Mouse (Mus musculus) hindbrain, embryonic 11.5 days (tissue): ENCODE data around the gene Schip1. TPM values are rescaled to one million over a fixed set of nuclear protein-coding genes. Genes with fewer than 3 reads are reported as not detected.

Experiments
- ATAC-seq: fragments of 200-750 bp; cut with Nextera tagmentation; 2 replicates; pipeline ENCODE4 v1.8.0; 2017; ENCODE audit warnings: mild to moderate bottlenecking, moderate TSS enrichment, moderate library complexity; ENCODE audit not compliant: low FRiP score
- DNase-seq: peaks from one replicate; pipeline ENCODE4 v3.0.0-alpha.2; 2015; ENCODE audit warnings: low spot score
- H3K27ac ChIP-seq: fragments of 300-500 bp; sonication (generic); 2 replicates; pipeline ENCODE4 v1.5.1; 2014; ENCODE audit warnings: mild to moderate bottlenecking, low read depth, low read length
- H3K27me3 ChIP-seq: fragments of 300-500 bp; sonication (generic); 2 replicates; pipeline ENCODE4 v1.6.1; 2014; ENCODE audit warnings: mild to moderate bottlenecking, low read length, moderate library complexity, mixed read lengths; ENCODE audit not compliant: control insufficient read depth, insufficient read depth
- H3K36me3 ChIP-seq: fragments of 300-500 bp; sonication (generic); 2 replicates; pipeline ENCODE4 v1.6.1; 2014; ENCODE audit warnings: mild to moderate bottlenecking, low read length, moderate library complexity, mixed read lengths; ENCODE audit not compliant: control insufficient read depth, insufficient read depth
- H3K4me1 ChIP-seq: fragments of 300-500 bp; sonication (generic); replicated peaks from 2 replicates; pipeline ENCODE4 v1.6.1; 2014; ENCODE audit warnings: low read length, mixed read lengths; ENCODE audit not compliant: control insufficient read depth, insufficient read depth
- H3K4me2 ChIP-seq: fragments of 300-500 bp; sonication (generic); replicated peaks from 2 replicates; pipeline ENCODE4 v1.6.1; 2014; ENCODE audit warnings: mild to moderate bottlenecking, low read depth, low read length
- H3K4me3 ChIP-seq: fragments of 300-500 bp; sonication (generic); 2 replicates; pipeline ENCODE4 v1.5.1; 2014; ENCODE audit warnings: low read depth, low read length
- H3K9ac ChIP-seq: fragments of 300-500 bp; sonication (generic); 2 replicates; pipeline ENCODE4 v1.6.1; 2014; ENCODE audit warnings: low read depth, low read length
- H3K9me3 ChIP-seq: fragments of 300-500 bp; sonication (generic); 2 replicates; pipeline ENCODE4 v1.6.1; 2016; ENCODE audit warnings: low read length; ENCODE audit not compliant: control insufficient read depth
- WGBS: fragments of 180-500 bp; shearing (Covaris S2); extraction: QIAGEN DNeasy Blood & Tissue Kit; methylation state at CpG from one replicate; pipeline ENCODE4 v1.1.7; 2014; 5-methylcytosine and 5-hydroxymethylcytosine counted together
- polyA plus RNA-seq: library from polyadenylated mRNA; unstranded; fragments of >200 nt; fragmentation: Nextera tagmentation; extraction: Ambion mirVana; gene quantifications from 2 replicates; pipeline ENCODE4 v1.2.1, GENCODE M21; 2014

The Schip1 gene
- 113 and 115 TPM in 2 replicates for polyA plus RNA-seq

DNA sequence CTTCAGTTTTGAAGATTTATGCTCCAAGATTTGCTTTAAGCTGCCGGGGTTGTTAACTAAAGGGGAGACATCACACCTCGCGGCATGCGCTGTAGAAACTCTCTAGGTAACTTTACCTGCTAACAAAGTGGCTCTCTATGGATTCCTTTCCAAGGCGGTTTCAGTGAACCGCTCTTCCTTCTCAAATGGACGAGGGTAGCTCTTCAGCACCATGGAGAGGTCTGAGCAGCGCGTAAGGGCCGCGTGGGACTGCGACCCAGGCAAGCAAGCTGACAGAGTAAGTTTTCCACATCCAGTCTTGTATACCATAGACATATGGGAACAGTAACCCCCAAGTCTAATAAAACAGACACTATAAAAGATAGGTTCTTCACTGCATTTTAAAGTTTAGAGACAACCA is at the start of gene Schip1:
Gene Schip1 (plus strand): TSS at position 72 of the 400 bp plus-strand sequence.
- Histone ChIP-seq H3K4me1 (no peaks in the 10 kb centered on the region), H3K4me2 (no peak within 1 kb of the TSS), H3K4me3 (no peak within 1 kb of the TSS), H3K9ac (no peak within 1 kb of the TSS), H3K36me3 (no peaks in the 10 kb centered on the region), H3K27ac (no peak within 1 kb of the TSS), H3K27me3 (no peaks in the 10 kb centered on the region), H3K9me3 (no peaks in the 10 kb centered on the region)
- peak; percentile 58 for DNase-seq
- WGBS: 36% methylated on average over 12 of the region's 12 CpGs
- no peak for ATAC-seq

DNA sequence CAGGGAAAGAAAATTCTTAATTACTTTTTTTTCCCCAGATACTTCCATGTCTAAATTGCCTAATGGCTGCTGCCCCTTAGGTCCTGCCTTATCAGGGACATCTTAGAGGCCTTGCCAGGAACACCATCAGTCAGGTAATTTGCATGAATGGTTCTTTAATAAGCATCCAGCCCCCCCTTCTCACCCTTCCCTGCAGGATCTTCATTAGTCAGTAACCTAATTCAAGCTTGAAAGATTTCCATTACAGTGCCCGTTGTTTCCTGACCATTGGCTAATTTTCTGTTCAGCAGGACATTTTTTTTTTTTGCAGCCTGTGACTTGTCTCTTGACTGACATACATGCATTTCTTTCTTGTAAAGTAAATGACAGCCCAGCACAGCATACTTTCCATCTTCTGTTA is 48.8 kb upstream of the Schip1 start:
- H3K4me1 ChIP-seq: no peaks in the 10 kb centered on the region
- no peak for DNase-seq

DNA sequence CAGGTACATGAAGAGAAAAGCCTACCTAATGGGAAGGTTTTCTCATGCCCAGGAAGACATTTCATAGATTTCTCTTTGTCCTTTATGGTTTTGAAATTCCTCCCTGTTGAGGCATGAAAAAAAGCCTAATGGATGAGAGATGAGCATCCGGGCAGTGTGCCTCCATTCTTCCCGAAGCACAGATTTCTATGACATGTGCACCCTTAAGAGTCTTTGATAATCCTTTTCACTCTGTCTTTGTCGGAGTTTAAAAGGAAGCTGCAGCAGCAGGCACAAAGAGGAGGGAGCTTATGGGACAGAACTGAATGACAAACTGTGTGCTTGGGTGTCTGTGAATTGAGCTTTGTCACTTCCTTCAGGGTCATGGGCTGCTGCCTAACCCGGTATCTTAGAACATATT is 45.2 kb upstream of the Schip1 start:
- no peaks in the 10 kb centered on the region for H3K9me3 ChIP-seq
- no peak for DNase-seq
- H3K4me3 ChIP-seq: no peak overlapping the region
- H3K27ac ChIP-seq: no peak overlapping the region
- H3K27me3 ChIP-seq: no peaks in the 10 kb centered on the region
- no peak overlapping the region for H3K9ac ChIP-seq
- H3K36me3 ChIP-seq: no peaks in the 10 kb centered on the region
- no peak for ATAC-seq
- H3K4me1 ChIP-seq: no peaks in the 10 kb centered on the region
- H3K4me2 ChIP-seq: no peak overlapping the region
- 46% methylated on average over 4 of the region's 4 CpGs for WGBS

More for the DNA sequence above, 48.8 kb upstream of the Schip1 start:
- Histone ChIP-seq H3K36me3 (no peaks in the 10 kb centered on the region), H3K27me3 (no peaks in the 10 kb centered on the region), H3K9me3 (no peaks in the 10 kb centered on the region), H3K27ac (no peak overlapping the region), H3K4me3 (no peak overlapping the region), H3K9ac (no peak overlapping the region), H3K4me2 (no peak overlapping the region)
- WGBS: 32% methylated on average over 1 of the region's 1 CpGs
- no peak for ATAC-seq

DNA sequence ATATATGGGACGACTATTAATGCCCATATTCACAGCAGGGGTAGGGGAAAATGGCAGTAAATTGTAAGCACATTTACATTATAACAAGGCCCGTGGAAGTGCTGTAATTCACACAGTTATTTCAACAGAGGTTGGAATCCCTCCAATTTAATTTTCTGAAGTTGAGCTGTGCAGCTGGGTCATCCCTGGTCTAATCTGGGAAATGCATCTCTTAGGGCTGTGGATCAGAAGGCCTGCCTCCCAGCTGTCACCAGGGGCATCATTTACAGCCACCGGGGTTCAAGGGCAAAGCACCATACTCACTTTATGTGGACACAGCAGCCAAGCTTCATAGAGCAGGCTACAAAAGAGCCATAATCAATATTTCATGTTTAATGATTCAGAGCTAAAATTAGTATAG is 28.5 kb upstream of the Schip1 start:
- WGBS: 51% methylated on average over 3 of the region's 3 CpGs
- no peaks in the 10 kb centered on the region for H3K9me3 ChIP-seq
- H3K9ac ChIP-seq: no peak overlapping the region
- DNase-seq: no peak
- H3K36me3 ChIP-seq: no peaks in the 10 kb centered on the region
- peak; percentile 63 for ATAC-seq
- no peaks in the 10 kb centered on the region for H3K27me3 ChIP-seq
- H3K27ac ChIP-seq: no peak overlapping the region
- no peak overlapping the region for H3K4me2 ChIP-seq
- H3K4me1 ChIP-seq: no peaks in the 10 kb centered on the region
- no peak overlapping the region for H3K4me3 ChIP-seq

DNA sequence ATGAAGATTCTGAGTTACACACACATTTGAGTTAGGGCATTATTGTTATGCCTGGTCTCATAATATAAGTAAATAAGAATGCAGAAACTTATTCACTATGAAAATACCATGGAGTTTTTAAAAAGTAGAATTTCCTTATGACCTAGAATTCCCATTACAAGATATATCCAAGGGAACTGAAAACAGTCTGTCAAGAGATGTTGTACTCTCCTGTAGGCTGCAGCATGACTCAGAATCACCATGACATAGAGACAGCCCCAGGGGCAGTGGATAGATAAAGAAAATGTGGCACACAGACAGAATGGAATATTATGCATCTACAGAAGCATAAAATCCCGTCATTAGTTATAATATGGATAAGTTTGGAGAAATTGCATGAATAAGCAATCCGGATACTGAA is 21.7 kb upstream of the Schip1 start:
- Histone ChIP-seq H3K4me1 (no peaks in the 10 kb centered on the region), H3K27me3 (no peaks in the 10 kb centered on the region), H3K27ac (no peak overlapping the region), H3K36me3 (no peaks in the 10 kb centered on the region), H3K4me3 (no peak overlapping the region), H3K9ac (no peak overlapping the region), H3K4me2 (no peak overlapping the region), H3K9me3 (no peaks in the 10 kb centered on the region)
- DNase-seq: no peak
- ATAC-seq: no peak
- WGBS: 91% methylated on average over 2 of the region's 2 CpGs

DNA sequence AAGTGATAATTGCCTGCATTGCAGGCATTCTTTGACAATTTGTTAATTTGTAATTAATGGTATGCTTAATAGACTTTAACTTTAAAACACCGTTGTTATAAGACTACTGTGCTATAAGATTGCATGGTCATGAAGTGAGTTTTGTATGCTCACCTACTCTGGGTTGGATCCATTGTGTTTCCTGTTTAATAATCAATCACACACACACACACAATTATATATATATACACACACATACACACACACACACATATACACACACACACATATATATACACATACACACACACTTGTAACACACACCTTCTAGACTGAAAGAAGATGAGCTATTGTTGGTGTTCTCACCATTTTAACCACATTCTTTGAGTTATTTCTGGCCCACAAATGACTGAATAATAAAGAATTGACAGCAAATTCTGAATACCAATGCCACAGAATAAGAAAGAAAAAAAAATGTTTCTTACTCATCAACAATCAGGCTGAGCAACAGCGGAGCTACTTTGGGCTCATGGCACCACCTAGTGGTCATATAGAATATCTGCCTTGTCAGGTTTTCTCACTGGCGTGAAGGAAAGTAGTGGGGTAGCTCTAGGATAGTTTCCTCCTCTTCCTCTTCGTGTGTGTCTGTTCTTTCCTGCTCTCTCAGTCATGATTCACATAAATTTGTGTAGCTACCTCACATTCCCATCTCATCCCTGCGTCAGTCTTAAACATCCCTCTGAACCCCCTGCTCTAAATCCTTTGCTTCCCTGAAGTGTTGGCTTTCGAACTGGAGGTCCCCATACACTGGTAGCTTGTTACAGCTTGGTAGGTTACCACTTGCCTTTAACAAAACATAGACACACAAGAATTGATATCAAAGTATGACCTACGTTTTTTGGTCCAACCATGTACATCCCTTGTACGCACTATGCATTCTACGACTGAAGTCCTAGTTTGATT is 18.9 kb upstream of the Schip1 start:
- DNase-seq (peak; percentile 80), ATAC-seq (peak; percentile 25; the same call in 1 of the 2 replicates)
- Histone ChIP-seq H3K9me3 (no peaks in the 10 kb centered on the region), H3K4me3 (no peak overlapping the region), H3K36me3 (no peaks in the 10 kb centered on the region), H3K27ac (no peak overlapping the region), H3K4me1 (no peaks in the 10 kb centered on the region), H3K9ac (no peak overlapping the region), H3K27me3 (no peaks in the 10 kb centered on the region), H3K4me2 (no peak overlapping the region)
- 53% methylated on average over 9 of the region's 9 CpGs for WGBS

DNA sequence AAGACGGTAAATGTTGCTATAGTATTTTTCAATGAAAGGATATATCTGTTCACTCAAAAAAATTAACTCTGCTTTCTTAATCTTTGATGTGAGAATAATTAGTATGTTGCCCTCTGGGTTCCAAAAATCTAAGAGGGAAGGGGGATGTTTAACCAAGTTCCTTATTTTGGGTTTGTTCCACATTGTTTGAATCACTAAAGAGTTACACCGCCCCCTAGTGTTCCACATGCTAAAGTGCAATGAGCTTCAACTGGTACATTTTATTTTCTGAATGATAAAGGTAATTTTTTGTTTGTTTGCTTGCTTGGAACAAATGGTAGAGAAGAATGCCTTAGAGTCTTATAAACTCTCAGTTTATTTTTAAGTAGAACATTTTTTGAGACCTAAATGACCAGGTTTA is 11.1 kb upstream of the Schip1 start:
- no peaks in the 10 kb centered on the region for H3K27me3 ChIP-seq
- H3K4me3 ChIP-seq: no peak overlapping the region
- H3K9me3 ChIP-seq: no peaks in the 10 kb centered on the region
- no peaks in the 10 kb centered on the region for H3K36me3 ChIP-seq
- no peaks in the 10 kb centered on the region for H3K4me1 ChIP-seq
- no peak overlapping the region for H3K27ac ChIP-seq
- 48% methylated on average over 2 of the region's 2 CpGs for WGBS
- ATAC-seq (no peak), DNase-seq (peak; percentile 67)
- no peak overlapping the region for H3K9ac ChIP-seq
- no peak overlapping the region for H3K4me2 ChIP-seq

DNA sequence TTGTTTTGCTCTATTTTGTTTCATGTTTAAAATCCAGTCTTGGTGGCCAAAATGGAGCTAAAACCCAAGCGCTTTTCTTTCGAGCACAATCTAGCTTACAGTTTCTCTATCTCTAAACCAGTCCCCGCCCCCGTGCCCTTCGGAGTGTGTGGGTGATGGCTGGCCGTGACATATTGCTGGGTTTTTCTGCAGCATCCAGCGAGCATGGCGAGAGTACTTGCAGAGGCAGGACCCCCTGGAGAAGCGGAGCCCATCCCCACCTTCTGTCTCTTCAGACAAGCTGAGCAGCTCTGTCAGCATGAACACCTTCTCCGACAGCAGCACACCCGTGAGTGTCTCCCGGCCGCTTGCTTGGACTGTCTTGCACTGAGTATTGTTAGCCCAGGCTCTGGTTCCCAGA is 9.5 kb upstream of the Schip1 start:
- WGBS: 61% methylated on average over 13 of the region's 13 CpGs
- Histone ChIP-seq H3K36me3 (no peaks in the 10 kb centered on the region), H3K27ac (no peak overlapping the region)

More for the DNA sequence above, 9.5 kb upstream of the Schip1 start:
- H3K9ac ChIP-seq: no peak overlapping the region
- no peaks in the 10 kb centered on the region for H3K4me1 ChIP-seq
- no peak overlapping the region for H3K4me2 ChIP-seq
- no peaks in the 10 kb centered on the region for H3K27me3 ChIP-seq
- H3K9me3 ChIP-seq: no peaks in the 10 kb centered on the region
- H3K4me3 ChIP-seq: no peak overlapping the region
- no peak for DNase-seq
- ATAC-seq: no peak
